Mouse (Mus musculus) right cerebral cortex, postnatal 14 days (tissue): ENCODE measurements around the gene Gm5148.

Experiments
- DNase-seq: peaks from one replicate; pipeline ENCODE4 v3.0.0; 2022

The Gm5148 gene

GRCm38 (mm10) chr3:37737407-37737806 lies 13.1 kb upstream of the Gm5148 start:
- DNase-seq, result peak; percentile 33

- no peak for DNase-seq
Observed at GRCm38 (mm10) chr3:37735166-37735565, 10.9 kb upstream of the Gm5148 start.

- peak; percentile 36 for DNase-seq
Observed at GRCm38 (mm10) chr3:37729142-37729541, 4.9 kb upstream of the Gm5148 start.

GRCm38 (mm10) chr3:37728112-37729100 lies 4.1 kb upstream of the Gm5148 start:
- DNase-seq, result no peak

GRCm38 (mm10) chr3:37727392-37727791 lies 3.1 kb upstream of the Gm5148 start:
- no peak for DNase-seq

GRCm38 (mm10) chr3:37726501-37727140 lies 2.3 kb upstream of the Gm5148 start:
- no peak for DNase-seq

GRCm38 (mm10) chr3:37724946-37725735 lies 851 bp upstream of the Gm5148 start:
- no peak for DNase-seq

GRCm38 (mm10) chr3:37723662-37724170 lies 574 bp downstream of the Gm5148 start:
- DNase-seq, result peak; percentile 25

GRCm38 (mm10) chr3:37723061-37723521 lies 1.2 kb downstream of the Gm5148 start:
- DNase-seq, result peak; percentile 15

GRCm38 (mm10) chr3:37722487-37723060 lies 1.7 kb downstream of the Gm5148 start:
- DNase-seq, result no peak

GRCm38 (mm10) chr3:37716992-37717391 lies 7.3 kb downstream of the Gm5148 start:
- DNase-seq, result no peak

GRCm38 (mm10) chr3:37715734-37716133 lies 8.6 kb downstream of the Gm5148 start:
- no peak for DNase-seq

GRCm38 (mm10) chr3:37712501-37712900 lies 11.8 kb downstream of the Gm5148 start:
- peak; percentile 30 for DNase-seq

GRCm38 (mm10) chr3:37711639-37712038 lies 12.7 kb downstream of the Gm5148 start:
- no peak for DNase-seq

- no peak for DNase-seq
Observed at GRCm38 (mm10) chr3:37707801-37708200, 16.5 kb downstream of the Gm5148 start.

- no peak for DNase-seq
Observed at GRCm38 (mm10) chr3:37706439-37706838, 17.9 kb downstream of the Gm5148 start.

GRCm38 (mm10) chr3:37705436-37705835 lies 18.9 kb downstream of the Gm5148 start:
- DNase-seq, result no peak

- peak; percentile 11 for DNase-seq
Observed at GRCm38 (mm10) chr3:37704701-37705279, 19.5 kb downstream of the Gm5148 start.

GRCm38 (mm10) chr3:37703066-37703465 lies 21.2 kb downstream of the Gm5148 start:
- no peak for DNase-seq

- no peak for DNase-seq
Observed at GRCm38 (mm10) chr3:37693552-37693951, 30.7 kb downstream of the Gm5148 start.

GRCm38 (mm10) chr3:37692945-37693344 lies 31.3 kb downstream of the Gm5148 start:
- no peak for DNase-seq
